Mouse (Mus musculus) C2C12 (cell line): Measurements from ENCODE around the gene Tbk1.

Experiments used
- CEBPB ChIP-seq: IDR thresholded peaks from one replicate; pipeline ENCODE4 v1.6.1; 2011; ENCODE audit warnings: low read depth, mild to moderate bottlenecking, control low read depth, moderate library complexity
- CTCF ChIP-seq: IDR thresholded peaks from one replicate; pipeline ENCODE4 v1.5.1; 2011; ENCODE audit not compliant: control insufficient read depth, insufficient read depth, insufficient read length
- MAX ChIP-seq: IDR thresholded peaks from one replicate; pipeline ENCODE4 v1.6.1; 2011; ENCODE audit warnings: mild to moderate bottlenecking, control low read depth
- USF1 ChIP-seq: IDR thresholded peaks from one replicate; pipeline ENCODE4 v1.6.1; 2011; ENCODE audit warnings: low read depth, mild to moderate bottlenecking, control low read depth, moderate library complexity

DNA sequence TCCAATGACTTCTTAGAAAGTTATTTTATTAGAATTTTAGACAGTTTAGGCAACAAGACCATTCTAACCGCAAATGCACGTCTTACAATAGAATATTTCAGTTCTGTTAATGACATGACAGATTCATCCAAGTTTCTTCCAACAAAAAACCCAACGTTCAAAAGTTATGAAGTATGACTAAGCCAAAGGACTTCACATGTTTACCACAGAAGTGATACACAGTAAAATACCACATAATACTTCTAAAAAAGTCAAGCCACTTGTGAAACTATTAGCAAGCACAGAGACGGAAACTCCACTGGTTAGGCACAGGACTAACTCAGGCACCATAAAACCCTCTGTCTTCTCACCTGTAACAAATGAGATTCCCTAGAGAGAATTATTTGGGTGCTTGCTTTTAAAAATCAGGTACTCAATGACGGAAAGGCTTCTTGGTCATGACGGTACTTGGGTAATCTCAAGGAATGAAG lies 819 bp upstream of the Tbk1 start:
- no peak for TF ChIP-seq CTCF
- no peak for TF ChIP-seq CEBPB
- TF ChIP-seq USF1 = no peak
- no peak for TF ChIP-seq MAX
